Mouse (Mus musculus): ENCODE results near the gene Acox3. TPM values are rescaled to one million over a fixed set of nuclear protein-coding genes. Genes with fewer than 3 reads are reported as not detected.

Gene Acox3
- polyA plus RNA-seq, 1 experiment from 2014 or later = 14.2 TPM

- peaks cover 90% of the 10 kb centered on the region for H3K36me3 ChIP-seq
- H3K9me3 ChIP-seq = no peaks in the 10 kb centered on the region
- DNase-seq (ENCODE audit: low spot score) = peak; percentile 23
- H3K27me3 ChIP-seq (ENCODE audit: insufficient read depth, poor library complexity, severe bottlenecking) = no peaks in the 10 kb centered on the region
- WGBS = 68% methylated on average over 13 of the region's 13 CpGs
- H3K4me1 ChIP-seq (replicated peaks) = peaks cover 6% of the 10 kb centered on the region
- peak overlapping the region; percentile 1; the same call in 1 of the 2 replicates for H3K27ac ChIP-seq
- no peak overlapping the region for H3K4me3 ChIP-seq
Observed at GRCm38 (mm10) chr5:35557946-35558621, 24.8 kb upstream of the Acox3 start.

- WGBS = 94% methylated on average over 8 of the region's 8 CpGs
- Histone ChIP-seq H3K9me3 (no peaks in the 10 kb centered on the region), H3K36me3 (peaks cover 96% of the 10 kb centered on the region)
Observed at GRCm38 (mm10) chr5:35559447-35559846, 23.4 kb upstream of the Acox3 start.

GRCm38 (mm10) chr5:35562616-35563015, 20.2 kb upstream of the Acox3 start:
- 91% methylated on average over 2 of the region's 2 CpGs for WGBS
- peaks cover 97% of the 10 kb centered on the region for H3K36me3 ChIP-seq
- no peaks in the 10 kb centered on the region for H3K9me3 ChIP-seq
- no peak for DNase-seq (ENCODE audit: low spot score)
- no peak overlapping the region for H3K27ac ChIP-seq
- H3K4me1 ChIP-seq (replicated peaks) = peaks cover 11% of the 10 kb centered on the region
- no peaks in the 10 kb centered on the region for H3K27me3 ChIP-seq (ENCODE audit: insufficient read depth, poor library complexity, severe bottlenecking)
- no peak overlapping the region for H3K4me3 ChIP-seq

More at GRCm38 (mm10) chr5:35559447-35559846, 23.4 kb upstream of the Acox3 start:
- Histone ChIP-seq H3K4me1 (replicated peaks) (peaks cover 12% of the 10 kb centered on the region), H3K27me3 (ENCODE audit: insufficient read depth, poor library complexity, severe bottlenecking) (no peaks in the 10 kb centered on the region), H3K4me3 (no peak overlapping the region), H3K27ac (no peak overlapping the region)
- DNase-seq (ENCODE audit: low spot score) = no peak

GRCm38 (mm10) chr5:35563449-35563848, 19.4 kb upstream of the Acox3 start:
- peak; percentile 84 for DNase-seq (ENCODE audit: low spot score)
- 0% methylated on average over 1 of the region's 1 CpGs for WGBS
- H3K36me3 ChIP-seq = peaks cover 97% of the 10 kb centered on the region

GRCm38 (mm10) chr5:35565217-35565616, 17.6 kb upstream of the Acox3 start:
- H3K9me3 ChIP-seq = no peaks in the 10 kb centered on the region
- 91% methylated on average over 9 of the region's 9 CpGs for WGBS
- no peak overlapping the region for H3K27ac ChIP-seq
- DNase-seq (ENCODE audit: low spot score) = no peak
- no peaks in the 10 kb centered on the region for H3K27me3 ChIP-seq (ENCODE audit: insufficient read depth, poor library complexity, severe bottlenecking)
- 0 out of 2 replicates have a peak, but pooled peaks cover 6% of the 10 kb centered on the region for H3K4me1 ChIP-seq (replicated peaks)
- H3K36me3 ChIP-seq = peaks cover 99% of the 10 kb centered on the region
- no peak overlapping the region for H3K4me3 ChIP-seq

More at GRCm38 (mm10) chr5:35563449-35563848, 19.4 kb upstream of the Acox3 start:
- Histone ChIP-seq H3K27ac (no peak overlapping the region), H3K4me1 (replicated peaks) (0 out of 2 replicates have a peak, but pooled peaks cover 6% of the 10 kb centered on the region), H3K27me3 (ENCODE audit: insufficient read depth, poor library complexity, severe bottlenecking) (no peaks in the 10 kb centered on the region), H3K9me3 (no peaks in the 10 kb centered on the region), H3K4me3 (no peak overlapping the region)

GRCm38 (mm10) chr5:35566632-35567031, 16.2 kb upstream of the Acox3 start:
- WGBS = 88% methylated on average over 4 of the region's 4 CpGs
- H3K9me3 ChIP-seq = no peaks in the 10 kb centered on the region
- no peaks in the 10 kb centered on the region for H3K27me3 ChIP-seq (ENCODE audit: insufficient read depth, poor library complexity, severe bottlenecking)
- 0 out of 2 replicates have a peak, but pooled peaks cover 6% of the 10 kb centered on the region for H3K4me1 ChIP-seq (replicated peaks)
- DNase-seq (ENCODE audit: low spot score) = no peak
- H3K4me3 ChIP-seq = no peak overlapping the region
- H3K36me3 ChIP-seq = peaks cover 100% of the 10 kb centered on the region
- H3K27ac ChIP-seq = no peak overlapping the region

- H3K27ac ChIP-seq = no peak overlapping the region
- H3K9me3 ChIP-seq = no peaks in the 10 kb centered on the region
- no peak for DNase-seq (ENCODE audit: low spot score)
- H3K4me1 ChIP-seq (replicated peaks) = peaks cover 11% of the 10 kb centered on the region
- H3K36me3 ChIP-seq = peaks cover 72% of the 10 kb centered on the region
- no peaks in the 10 kb centered on the region for H3K27me3 ChIP-seq (ENCODE audit: insufficient read depth, poor library complexity, severe bottlenecking)
- 92% methylated on average over 6 of the region's 6 CpGs for WGBS
- H3K4me3 ChIP-seq = no peak overlapping the region
Observed at GRCm38 (mm10) chr5:35571546-35571945, 11.3 kb upstream of the Acox3 start.

- DNase-seq (ENCODE audit: low spot score) = peak; percentile 93
- peaks cover 39% of the 10 kb centered on the region for H3K36me3 ChIP-seq
- H3K4me1 ChIP-seq (replicated peaks) = peaks cover 11% of the 10 kb centered on the region
- H3K27ac ChIP-seq = peak within 1 kb of the TSS; percentile 94
- no peaks in the 10 kb centered on the region for H3K27me3 ChIP-seq (ENCODE audit: insufficient read depth, poor library complexity, severe bottlenecking)
- peak within 1 kb of the TSS; percentile 84 for H3K4me3 ChIP-seq
- H3K9me3 ChIP-seq = no peaks in the 10 kb centered on the region
- WGBS = 4% methylated on average over 56 of the region's 56 CpGs
Observed at GRCm38 (mm10) chr5:35574653-35575599, 7.9 kb upstream of the Acox3 start, which contains the start of gene Trmt44. Gene Trmt44 (minus strand): TSS chr5:35575070.

- no peaks in the 10 kb centered on the region for H3K9me3 ChIP-seq
- DNase-seq (ENCODE audit: low spot score) = no peak
- H3K27ac ChIP-seq = no peak overlapping the region
- H3K4me3 ChIP-seq = no peak overlapping the region
- no peaks in the 10 kb centered on the region for H3K27me3 ChIP-seq (ENCODE audit: insufficient read depth, poor library complexity, severe bottlenecking)
- peaks cover 23% of the 10 kb centered on the region for H3K36me3 ChIP-seq
- peaks cover 11% of the 10 kb centered on the region for H3K4me1 ChIP-seq (replicated peaks)
- 89% methylated on average over 10 of the region's 10 CpGs for WGBS
Observed at GRCm38 (mm10) chr5:35576409-35577020, 6.3 kb upstream of the Acox3 start.

- no peak for DNase-seq (ENCODE audit: low spot score)
- peaks cover 4% of the 10 kb centered on the region for H3K36me3 ChIP-seq
- H3K27me3 ChIP-seq (ENCODE audit: insufficient read depth, poor library complexity, severe bottlenecking) = no peaks in the 10 kb centered on the region
- 80% methylated on average over 2 of the region's 2 CpGs for WGBS
- no peaks in the 10 kb centered on the region for H3K9me3 ChIP-seq
- no peak overlapping the region for H3K4me3 ChIP-seq
- peaks cover 19% of the 10 kb centered on the region for H3K4me1 ChIP-seq (replicated peaks)
- H3K27ac ChIP-seq = no peak overlapping the region
Observed at GRCm38 (mm10) chr5:35578411-35578810, 4.4 kb upstream of the Acox3 start.

GRCm38 (mm10) chr5:35579247-35579893, 3.5 kb upstream of the Acox3 start:
- peaks cover 16% of the 10 kb centered on the region for H3K4me1 ChIP-seq (replicated peaks)
- no peak overlapping the region for H3K27ac ChIP-seq
- no peaks in the 10 kb centered on the region for H3K27me3 ChIP-seq (ENCODE audit: insufficient read depth, poor library complexity, severe bottlenecking)
- H3K9me3 ChIP-seq = no peaks in the 10 kb centered on the region
- no peak overlapping the region for H3K4me3 ChIP-seq
- no peaks in the 10 kb centered on the region for H3K36me3 ChIP-seq
- DNase-seq (ENCODE audit: low spot score) = no peak
- 63% methylated on average over 5 of the region's 5 CpGs for WGBS
